Mouse (Mus musculus) ES-Bruce4 (cell line): ENCODE data around the gene Selenoh. TPM values are rescaled to one million over a fixed set of nuclear protein-coding genes. Genes with fewer than 3 reads are reported as not detected.

Experiments used
- H3K27ac ChIP-seq: 2 replicates; pipeline ENCODE4 v1.5.1; 2012; ENCODE audit warnings: low read length, inconsistent platforms; ENCODE audit not compliant: insufficient read depth
- H3K27me3 ChIP-seq: 2 replicates; pipeline ENCODE4 v1.6.1; 2012; ENCODE audit warnings: mild to moderate bottlenecking, low read length, inconsistent platforms; ENCODE audit not compliant: control insufficient read depth, poor library complexity, insufficient read depth, severe bottlenecking
- H3K36me3 ChIP-seq: 2 replicates; pipeline ENCODE4 v1.6.1; 2012; ENCODE audit warnings: inconsistent platforms, mild to moderate bottlenecking, low read length, moderate library complexity; ENCODE audit not compliant: control insufficient read depth, poor library complexity, insufficient read depth, severe bottlenecking
- H3K4me1 ChIP-seq: one replicate; pipeline ENCODE4 v1.8.1; 2011; ENCODE audit warnings: low read length; ENCODE audit not compliant: control insufficient read depth, insufficient read depth
- H3K4me3 ChIP-seq: 2 replicates; pipeline ENCODE4 v1.5.1; 2011; ENCODE audit warnings: low read depth, mild to moderate bottlenecking, low read length
- H3K9ac ChIP-seq: 2 replicates; pipeline ENCODE4 v1.6.1; 2012; ENCODE audit warnings: low read depth, mild to moderate bottlenecking, inconsistent platforms; ENCODE audit not compliant: poor library complexity, severe bottlenecking
- H3K9me3 ChIP-seq: replicated peaks from 2 replicates; pipeline ENCODE4 v1.6.1; 2012; ENCODE audit warnings: mild to moderate bottlenecking, low read length, inconsistent platforms; ENCODE audit not compliant: control insufficient read depth, poor library complexity, insufficient read depth, severe bottlenecking
- CTCF ChIP-seq: IDR thresholded peaks from one replicate; pipeline ENCODE4 v1.8.1; 2011; ENCODE audit warnings: low read depth, low read length
- EP300 ChIP-seq: IDR thresholded peaks from 2 replicates; pipeline ENCODE4 v1.6.1; 2011; ENCODE audit warnings: low read depth, low read length; ENCODE audit not compliant: insufficient read depth
- POLR2A ChIP-seq: IDR thresholded peaks from one replicate; pipeline ENCODE4 v1.8.1; 2011; ENCODE audit warnings: low read length; ENCODE audit not compliant: insufficient read depth
- polyA plus RNA-seq: library from polyadenylated mRNA; stranded (reverse); fragments of >200 nt; gene quantifications from 2 replicates; pipeline ENCODE4 v1.2.4, GENCODE M21; 2011; ENCODE audit warnings: low read depth; ENCODE audit not compliant: missing spikeins, insufficient read depth, insufficient read length

Selenoh gene
- polyA plus RNA-seq, 1 experiment = 194 TPM

GRCm38 (mm10) chr2:84714422-84714810 lies 43.8 kb upstream of the Selenoh start:
- no peaks in the 10 kb centered on the region for H3K9me3 ChIP-seq
- peaks cover 17% of the 10 kb centered on the region for H3K36me3 ChIP-seq
- H3K27me3 ChIP-seq = no peaks in the 10 kb centered on the region
- peak overlapping the region; percentile 98 for H3K9ac ChIP-seq
- no peak for TF ChIP-seq EP300
- TF ChIP-seq POLR2A = no peak
- TF ChIP-seq CTCF = no peak
- H3K4me1 ChIP-seq = no peaks in the 10 kb centered on the region
- peak overlapping the region; percentile 96 for H3K4me3 ChIP-seq
- peak overlapping the region; percentile 69 for H3K27ac ChIP-seq

- no peaks in the 10 kb centered on the region for H3K9me3 ChIP-seq
- no peaks in the 10 kb centered on the region for H3K27me3 ChIP-seq
- peaks cover 24% of the 10 kb centered on the region for H3K36me3 ChIP-seq
- H3K4me1 ChIP-seq = no peaks in the 10 kb centered on the region
- TF ChIP-seq POLR2A = no peak
- no peak for TF ChIP-seq EP300
- no peak for TF ChIP-seq CTCF
- no peak overlapping the region for H3K4me3 ChIP-seq
- H3K9ac ChIP-seq = no peak overlapping the region
- no peak overlapping the region for H3K27ac ChIP-seq
Observed at GRCm38 (mm10) chr2:84711898-84712297, 41.3 kb upstream of the Selenoh start.

- TF ChIP-seq EP300 (no peak), CTCF (no peak), POLR2A (no peak)
- Histone ChIP-seq H3K27me3 (no peaks in the 10 kb centered on the region), H3K27ac (no peak overlapping the region), H3K4me3 (no peak overlapping the region), H3K4me1 (no peaks in the 10 kb centered on the region), H3K9ac (no peak overlapping the region), H3K36me3 (peaks cover 28% of the 10 kb centered on the region), H3K9me3 (no peaks in the 10 kb centered on the region)
Observed at GRCm38 (mm10) chr2:84707523-84707922, 37.0 kb upstream of the Selenoh start.

GRCm38 (mm10) chr2:84705295-84705694 lies 34.7 kb upstream of the Selenoh start:
- Histone ChIP-seq H3K27me3 (no peaks in the 10 kb centered on the region), H3K9ac (no peak overlapping the region), H3K9me3 (no peaks in the 10 kb centered on the region), H3K4me1 (no peaks in the 10 kb centered on the region), H3K4me3 (no peak overlapping the region), H3K36me3 (peaks cover 21% of the 10 kb centered on the region), H3K27ac (peak overlapping the region; percentile 32; the same call in 1 of the 2 replicates)
- TF ChIP-seq EP300 = no peak
- TF ChIP-seq CTCF = no peak
- TF ChIP-seq POLR2A = no peak

- Histone ChIP-seq H3K9me3 (no peaks in the 10 kb centered on the region), H3K27me3 (no peaks in the 10 kb centered on the region), H3K27ac (0 out of 2 replicates have a peak overlapping the region, but pooled peaks have one; percentile 6), H3K4me3 (no peak overlapping the region), H3K9ac (no peak overlapping the region), H3K36me3 (peaks cover 13% of the 10 kb centered on the region), H3K4me1 (no peaks in the 10 kb centered on the region)
- TF ChIP-seq EP300 = no peak
- no peak for TF ChIP-seq POLR2A
- TF ChIP-seq CTCF = no peak
Observed at GRCm38 (mm10) chr2:84704329-84704728, 33.8 kb upstream of the Selenoh start.

GRCm38 (mm10) chr2:84703497-84703896 lies 32.9 kb upstream of the Selenoh start:
- no peak for TF ChIP-seq POLR2A
- TF ChIP-seq EP300 = no peak
- TF ChIP-seq CTCF = no peak
- Histone ChIP-seq H3K9ac (no peak overlapping the region), H3K4me1 (no peaks in the 10 kb centered on the region), H3K36me3 (peaks cover 7% of the 10 kb centered on the region), H3K9me3 (no peaks in the 10 kb centered on the region), H3K27me3 (no peaks in the 10 kb centered on the region), H3K27ac (no peak overlapping the region), H3K4me3 (no peak overlapping the region)
